Mouse (Mus musculus) testis, postnatal 14 days (tissue): ENCODE measurements at regions not wholly inside any gene's neighbourhood (a gene's known extent, or its start where the extent isn't known, plus 50 kb on each side); places are given as distances from the start of the nearest gene placed in this dataset.

Source experiments
- DNase-seq: peaks from one replicate; pipeline ENCODE4 v3.0.0; 2021; ENCODE audit warnings: low spot score

- DNase-seq, result no peak
Measured at GRCm38 (mm10) chr8:96340702-96341101, 452.4 kb upstream of the Got2 start.

- DNase-seq, result no peak
Measured at GRCm38 (mm10) chr8:96318367-96318766, 430.0 kb upstream of the Got2 start.

GRCm38 (mm10) chr8:96308989-96309718 is 420.8 kb upstream of the Got2 start:
- no peak for DNase-seq

GRCm38 (mm10) chr8:96296643-96297042 is 408.3 kb upstream of the Got2 start:
- no peak for DNase-seq

- no peak for DNase-seq
Measured at GRCm38 (mm10) chr8:96290740-96291139, 402.4 kb upstream of the Got2 start.

GRCm38 (mm10) chr8:96289519-96289918 is 401.2 kb upstream of the Got2 start:
- no peak for DNase-seq

- DNase-seq, result no peak
Measured at GRCm38 (mm10) chr8:96288525-96288924, 400.2 kb upstream of the Got2 start.

- no peak for DNase-seq
Measured at GRCm38 (mm10) chr8:96277479-96278138, 389.3 kb upstream of the Got2 start.

GRCm38 (mm10) chr8:96277058-96277457 is 388.7 kb upstream of the Got2 start:
- DNase-seq, result no peak

GRCm38 (mm10) chr8:96256294-96256693 is 367.9 kb upstream of the Got2 start:
- DNase-seq, result no peak

GRCm38 (mm10) chr8:96255811-96256210 is 367.5 kb upstream of the Got2 start:
- DNase-seq, result no peak

- DNase-seq, result no peak
Measured at GRCm38 (mm10) chr8:96246017-96246416, 357.7 kb upstream of the Got2 start.

- no peak for DNase-seq
Measured at GRCm38 (mm10) chr8:96244549-96245152, 356.3 kb upstream of the Got2 start.

GRCm38 (mm10) chr8:96238406-96238805 is 350.1 kb upstream of the Got2 start:
- DNase-seq, result no peak

GRCm38 (mm10) chr8:96237940-96238339 is 349.6 kb upstream of the Got2 start:
- no peak for DNase-seq

GRCm38 (mm10) chr8:96230412-96230811 is 342.1 kb upstream of the Got2 start:
- peak; percentile 10 for DNase-seq
